Mouse (Mus musculus) erythroblast, embryonic 14.5 days (primary cell): ENCODE results near the gene Psap.
"Not testable (repeated sequence)": the region's sequence is repeated elsewhere in the genome, so short reads cannot be mapped to it uniquely, and the experiment has no call there.

Source experiments
- GATA1 ChIP-seq: IDR thresholded peaks from 2 replicates; pipeline ENCODE4 v1.6.1; 2012; ENCODE audit warnings: low read length, inconsistent platforms, mixed read lengths
- TAL1 ChIP-seq: IDR thresholded peaks from 3 replicates; pipeline ENCODE4 v1.6.1; 2012; ENCODE audit warnings: low read length, inconsistent platforms, mixed read lengths

DNA sequence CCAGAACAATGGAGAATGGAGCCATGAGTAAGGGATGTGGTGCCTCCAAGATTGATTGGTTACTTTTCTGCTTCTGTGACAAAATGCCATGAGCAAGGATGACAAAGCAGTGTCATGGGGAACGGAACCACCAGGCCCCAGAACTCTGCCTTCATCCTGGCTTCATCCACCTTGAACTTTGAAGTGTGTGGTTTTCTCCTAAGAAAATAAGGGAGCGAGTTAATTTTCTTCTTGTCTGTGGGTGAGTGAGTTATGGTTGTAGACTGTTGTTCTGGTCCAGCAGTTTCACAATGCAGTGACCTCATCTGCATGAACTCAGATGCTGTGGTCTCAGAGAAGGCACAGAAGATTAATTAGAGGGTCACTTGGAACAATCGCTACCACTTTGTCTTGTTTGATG is 29.1 kb upstream of the Psap start:
- not testable (repeated sequence) for TF ChIP-seq GATA1, TAL1
